Mouse (Mus musculus) brown adipose tissue, adult 24 weeks (tissue): ENCODE measurements at regions not wholly inside any gene's neighbourhood (a gene's known extent, or its start where the extent isn't known, plus 50 kb on each side); places are given as distances from the start of the nearest gene placed in this dataset.

Experiments used
- H3K27ac ChIP-seq: fragments of 200-500 bp; replicated peaks from 2 replicates; pipeline ENCODE4 v1.5.1; 2012; ENCODE audit warnings: low read depth, mild to moderate bottlenecking, low read length
- H3K4me1 ChIP-seq: fragments of 200-500 bp; 2 replicates; pipeline ENCODE4 v1.6.1; 2012; ENCODE audit warnings: low read length, mixed read lengths; ENCODE audit not compliant: control insufficient read depth, insufficient read depth, insufficient read length
- H3K4me3 ChIP-seq: fragments of 200-500 bp; 2 replicates; pipeline ENCODE4 v1.5.1; 2012; ENCODE audit warnings: low read depth, mild to moderate bottlenecking, low read length, moderate library complexity; ENCODE audit not compliant: insufficient read depth

GRCm38 (mm10) chr2:129883417-129883816 lies 83.1 kb downstream of the Stk35 start:
- H3K4me1 ChIP-seq, result no peaks in the 10 kb centered on the region
- H3K4me3 ChIP-seq, result no peak overlapping the region
- no peak overlapping the region for H3K27ac ChIP-seq

- Histone ChIP-seq H3K4me3 (no peak overlapping the region), H3K4me1 (no peaks in the 10 kb centered on the region), H3K27ac (no peak overlapping the region)
Measured at GRCm38 (mm10) chr2:129884316-129884715, 84.0 kb downstream of the Stk35 start.

- H3K4me3 ChIP-seq, result no peak overlapping the region
- H3K27ac ChIP-seq, result no peak overlapping the region
- no peaks in the 10 kb centered on the region for H3K4me1 ChIP-seq
Measured at GRCm38 (mm10) chr2:129885536-129885935, 85.2 kb downstream of the Stk35 start.

GRCm38 (mm10) chr2:129893231-129893630 lies 92.9 kb downstream of the Stk35 start:
- Histone ChIP-seq H3K4me1 (no peaks in the 10 kb centered on the region), H3K27ac (peak overlapping the region; percentile 31; the same call in 1 of the 2 replicates), H3K4me3 (no peak overlapping the region)

GRCm38 (mm10) chr2:129893832-129894231 lies 93.5 kb downstream of the Stk35 start:
- Histone ChIP-seq H3K4me3 (no peak overlapping the region), H3K4me1 (no peaks in the 10 kb centered on the region), H3K27ac (no peak overlapping the region)

GRCm38 (mm10) chr2:129894906-129895305 lies 94.6 kb downstream of the Stk35 start:
- Histone ChIP-seq H3K27ac (no peak overlapping the region), H3K4me3 (no peak overlapping the region), H3K4me1 (no peaks in the 10 kb centered on the region)

GRCm38 (mm10) chr2:129895369-129895768 lies 95.1 kb downstream of the Stk35 start:
- no peaks in the 10 kb centered on the region for H3K4me1 ChIP-seq
- no peak overlapping the region for H3K27ac ChIP-seq
- H3K4me3 ChIP-seq, result no peak overlapping the region

GRCm38 (mm10) chr2:129896696-129897095 lies 96.4 kb downstream of the Stk35 start:
- Histone ChIP-seq H3K4me3 (no peak overlapping the region), H3K4me1 (no peaks in the 10 kb centered on the region), H3K27ac (no peak overlapping the region)

GRCm38 (mm10) chr2:129903383-129904135 lies 103.2 kb downstream of the Stk35 start:
- Histone ChIP-seq H3K4me3 (no peak overlapping the region), H3K27ac (no peak overlapping the region), H3K4me1 (no peaks in the 10 kb centered on the region)

GRCm38 (mm10) chr2:129904753-129905152 lies 104.4 kb downstream of the Stk35 start:
- no peak overlapping the region for H3K27ac ChIP-seq
- no peaks in the 10 kb centered on the region for H3K4me1 ChIP-seq
- H3K4me3 ChIP-seq, result no peak overlapping the region

- H3K4me3 ChIP-seq, result no peak overlapping the region
- no peak overlapping the region for H3K27ac ChIP-seq
- H3K4me1 ChIP-seq, result 0 out of 2 replicates have a peak, but pooled peaks cover 3% of the 10 kb centered on the region
Measured at GRCm38 (mm10) chr2:129908701-129909425, 103.3 kb upstream of the Tgm3 start.

GRCm38 (mm10) chr2:129911203-129911921 lies 100.8 kb upstream of the Tgm3 start:
- H3K27ac ChIP-seq, result no peak overlapping the region
- 0 out of 2 replicates have a peak, but pooled peaks cover 3% of the 10 kb centered on the region for H3K4me1 ChIP-seq
- no peak overlapping the region for H3K4me3 ChIP-seq

- H3K27ac ChIP-seq, result no peak overlapping the region
- H3K4me3 ChIP-seq, result no peak overlapping the region
- H3K4me1 ChIP-seq, result 0 out of 2 replicates have a peak, but pooled peaks cover 3% of the 10 kb centered on the region
Measured at GRCm38 (mm10) chr2:129912556-129912955, 99.6 kb upstream of the Tgm3 start.

GRCm38 (mm10) chr2:129914261-129914660 lies 97.9 kb upstream of the Tgm3 start:
- H3K27ac ChIP-seq, result no peak overlapping the region
- H3K4me1 ChIP-seq, result 0 out of 2 replicates have a peak, but pooled peaks cover 3% of the 10 kb centered on the region
- H3K4me3 ChIP-seq, result no peak overlapping the region

- Histone ChIP-seq H3K4me3 (no peak overlapping the region), H3K4me1 (0 out of 2 replicates have a peak, but pooled peaks cover under 1% of the 10 kb centered on the region), H3K27ac (no peak overlapping the region)
Measured at GRCm38 (mm10) chr2:129916411-129916810, 95.7 kb upstream of the Tgm3 start.
